Mouse (Mus musculus) frontal cortex, postnatal 10 days (tissue): ENCODE results near the gene Ncstn.
A peak's percentile ranks its signal among the peaks of the same experiment; 100 is the strongest.

Source experiments
- DNase-seq, 2 experiments: peaks; one replicate each; pipeline ENCODE4 v3.0.0; 2022; ENCODE audit warnings: low spot score in 2 of 2, mixed read lengths in 1 of 2

The Ncstn gene

DNA sequence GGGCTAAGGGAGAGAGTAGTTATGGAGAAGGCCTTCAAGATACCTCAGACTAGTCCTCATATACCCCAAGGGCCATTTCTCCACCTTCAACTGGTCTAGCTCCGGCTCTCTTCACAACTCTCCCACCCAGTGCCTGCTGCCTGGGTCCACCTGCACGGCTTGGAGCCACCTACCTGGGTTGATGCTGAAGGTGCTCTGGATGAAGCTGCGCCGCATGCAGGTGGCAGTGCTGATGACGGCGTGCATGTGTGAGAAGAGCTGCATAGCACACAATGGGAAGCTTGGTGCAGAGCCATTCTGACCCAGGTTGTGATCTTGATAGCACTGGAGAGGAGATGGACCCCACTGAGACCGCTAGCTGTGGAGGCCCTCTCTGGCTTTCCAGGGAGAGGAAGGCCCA lies 10.0 kb downstream of the Ncstn start:
- DNase-seq = no peak

DNA sequence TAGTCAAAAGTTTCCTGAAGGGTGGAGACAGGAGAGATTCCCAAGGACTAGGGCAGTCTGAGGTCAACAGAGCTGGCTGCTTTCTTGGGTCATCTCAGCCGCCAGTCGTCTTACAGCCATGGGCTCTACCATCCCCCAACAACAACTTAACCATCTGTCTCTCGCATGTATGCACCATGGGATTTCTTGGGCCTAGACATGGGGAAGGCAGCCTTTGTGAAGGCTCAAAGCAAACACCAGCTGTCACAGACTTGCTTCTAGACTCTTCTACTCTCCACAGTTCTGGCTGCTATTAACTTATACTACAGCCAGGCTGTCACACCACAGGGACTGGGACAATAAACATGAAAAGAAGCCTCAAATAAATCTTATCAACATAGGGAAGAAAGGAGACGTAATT lies 11.0 kb downstream of the Ncstn start:
- DNase-seq = no peak

DNA sequence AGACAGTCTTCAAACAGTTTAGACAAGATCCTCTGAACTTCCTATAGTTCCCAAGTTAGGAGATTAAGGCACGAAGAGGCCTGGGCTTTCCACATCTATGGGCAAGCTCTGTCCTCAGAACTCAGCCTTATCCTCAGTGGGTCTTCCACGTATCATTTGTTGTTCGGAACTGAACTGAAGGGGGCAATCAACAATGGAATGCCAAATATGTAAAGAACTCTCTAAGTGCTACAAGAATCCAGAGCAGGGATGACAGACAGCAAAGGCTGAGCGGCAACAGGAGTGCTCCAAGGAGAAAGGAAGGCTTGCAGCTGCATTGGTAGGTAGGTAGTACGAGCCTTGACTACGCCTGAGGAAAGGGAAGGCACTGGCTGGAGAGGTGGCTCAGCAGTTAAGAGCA lies 12.4 kb downstream of the Ncstn start:
- no peak for DNase-seq

DNA sequence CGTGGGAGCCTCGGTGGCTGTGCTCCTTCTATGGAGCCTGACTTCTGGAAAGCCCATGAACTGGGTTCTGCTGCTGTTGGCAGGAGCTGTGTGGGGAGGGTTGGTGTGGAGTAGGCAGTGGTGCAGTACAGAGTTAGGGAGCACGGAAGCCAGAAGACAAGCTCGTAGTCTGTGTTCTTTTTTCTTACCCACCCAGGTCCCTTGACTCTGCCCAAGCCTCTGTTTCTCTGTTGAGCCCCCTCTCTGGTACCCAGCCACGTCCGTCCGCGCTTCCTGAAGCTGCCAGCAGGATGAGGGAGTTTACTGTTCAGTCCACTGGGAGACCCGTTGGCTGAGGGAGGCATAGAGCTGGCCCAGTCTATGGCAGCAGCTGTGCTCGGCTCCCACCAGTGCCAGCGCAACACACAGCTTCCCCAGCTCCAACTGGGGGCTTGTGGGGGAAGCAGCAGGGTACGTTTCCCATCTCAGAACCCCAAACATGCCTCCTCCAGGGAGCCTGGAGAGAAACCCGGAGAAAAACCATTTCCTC lies 17.9 kb downstream of the Ncstn start:
- DNase-seq = peak; percentile 30 to 32

DNA sequence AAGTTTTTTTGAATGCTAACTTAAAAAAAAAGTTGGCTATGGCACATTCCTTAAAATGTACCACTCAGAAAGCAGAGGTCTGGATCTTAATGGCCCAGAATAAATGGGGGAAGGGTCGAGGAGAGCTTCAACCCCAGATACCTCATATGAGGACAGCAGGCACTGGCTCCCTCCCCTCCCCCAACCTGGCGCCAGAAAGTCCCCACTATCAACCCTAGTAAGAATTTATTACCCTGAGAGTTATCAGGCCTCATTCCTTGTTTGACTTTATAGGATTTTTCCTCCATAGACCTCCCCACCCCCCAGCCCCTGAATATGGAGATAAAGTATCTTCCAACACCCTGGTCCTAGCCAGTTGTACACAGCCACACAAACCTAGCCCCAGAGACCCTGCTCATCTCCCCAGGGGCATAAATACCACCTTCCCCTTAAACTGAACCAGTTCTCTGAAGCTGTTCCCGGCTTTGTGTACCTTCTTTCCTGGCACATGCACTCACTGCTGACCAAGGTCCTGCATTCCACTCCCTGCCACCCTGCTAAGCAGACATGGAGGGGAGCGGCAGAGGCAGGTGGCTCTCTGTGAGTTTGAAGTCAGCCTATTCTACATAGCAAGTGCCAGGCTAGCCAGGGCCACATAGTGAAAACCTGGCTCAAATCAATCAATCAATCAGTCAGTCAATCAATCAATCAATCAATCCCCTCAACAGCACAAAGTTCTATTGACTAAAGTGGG lies 19.1 kb downstream of the Ncstn start:
- DNase-seq = no peak

DNA sequence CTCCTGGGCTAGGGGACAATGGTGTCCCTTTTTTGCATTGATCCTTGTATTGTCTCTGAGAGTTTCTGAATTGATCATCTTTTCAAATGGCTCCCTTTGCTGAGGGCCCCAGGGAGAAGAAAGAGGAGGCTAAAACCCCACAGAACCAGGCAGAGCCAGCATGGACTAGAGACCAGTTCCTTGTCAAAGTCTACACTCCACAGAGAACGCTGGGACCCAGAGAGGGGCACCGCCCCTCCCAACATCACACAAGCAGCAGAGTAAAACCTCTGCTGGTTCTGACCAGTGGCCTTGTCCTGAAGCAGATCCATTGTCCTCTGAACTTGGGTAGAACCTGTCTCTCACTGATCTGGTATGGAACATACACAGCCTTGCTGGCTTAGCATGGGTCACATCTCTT lies 20.5 kb downstream of the Ncstn start:
- no peak for DNase-seq

DNA sequence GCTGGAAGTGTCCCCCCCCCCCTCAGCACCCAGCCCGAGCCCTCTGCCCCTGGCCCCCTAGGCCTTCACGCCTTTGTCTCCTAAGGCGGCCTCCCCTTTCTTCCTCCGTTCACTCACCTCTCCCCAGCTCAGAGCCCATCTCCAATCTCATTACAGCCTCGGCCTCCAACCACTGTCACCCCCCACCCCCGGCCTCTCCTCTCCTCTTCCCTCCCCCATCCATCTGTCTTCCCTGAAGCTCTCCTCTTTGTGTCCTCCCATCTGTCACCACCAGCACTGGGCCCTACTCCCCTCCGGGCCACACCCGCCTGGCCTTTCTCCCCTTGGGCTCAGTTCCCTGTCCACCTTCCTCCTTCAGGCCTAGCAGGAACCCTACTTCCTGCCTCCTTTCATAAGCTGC lies 21.4 kb downstream of the Ncstn start:
- no peak for DNase-seq

DNA sequence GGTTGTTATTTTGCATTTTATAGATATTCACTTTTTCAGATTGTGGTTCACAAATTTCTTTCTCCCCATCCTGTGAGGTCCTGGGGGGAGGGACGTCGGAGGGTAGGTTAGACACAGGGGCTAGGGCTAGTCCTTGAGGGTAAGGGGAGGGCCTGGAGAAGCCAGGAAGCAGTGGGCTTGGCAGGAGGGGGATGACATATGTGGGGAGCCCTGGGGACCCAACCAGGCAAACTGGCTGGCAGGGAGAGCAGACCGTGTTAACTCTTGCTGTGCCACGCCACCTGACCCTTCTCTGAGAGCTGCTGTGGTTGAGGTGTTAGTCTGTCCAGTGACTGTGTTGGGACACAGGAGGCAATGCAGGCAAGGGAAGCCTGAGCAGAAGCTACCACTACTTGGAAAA lies 21.9 kb downstream of the Ncstn start:
- no peak for DNase-seq

DNA sequence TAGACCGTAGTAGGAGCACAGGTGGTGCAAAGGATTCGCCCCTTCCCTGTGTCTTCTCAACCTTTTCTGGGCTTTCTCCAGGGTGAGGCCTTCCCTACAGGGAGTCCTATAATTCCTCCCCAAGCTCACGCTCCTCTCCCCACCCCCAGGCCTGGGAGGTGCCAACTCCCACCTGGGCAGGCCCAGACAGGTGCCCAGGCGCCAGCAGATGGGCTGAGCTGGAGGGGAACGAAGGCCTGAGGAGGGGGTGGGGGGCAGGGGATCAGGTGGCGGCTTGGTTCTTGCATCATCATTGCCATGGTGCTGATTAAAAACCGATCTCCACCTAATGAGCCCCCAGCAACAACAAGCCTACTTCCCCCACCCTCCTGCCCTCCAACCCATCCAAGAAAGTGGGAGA lies 23.7 kb downstream of the Ncstn start:
- no peak for DNase-seq

DNA sequence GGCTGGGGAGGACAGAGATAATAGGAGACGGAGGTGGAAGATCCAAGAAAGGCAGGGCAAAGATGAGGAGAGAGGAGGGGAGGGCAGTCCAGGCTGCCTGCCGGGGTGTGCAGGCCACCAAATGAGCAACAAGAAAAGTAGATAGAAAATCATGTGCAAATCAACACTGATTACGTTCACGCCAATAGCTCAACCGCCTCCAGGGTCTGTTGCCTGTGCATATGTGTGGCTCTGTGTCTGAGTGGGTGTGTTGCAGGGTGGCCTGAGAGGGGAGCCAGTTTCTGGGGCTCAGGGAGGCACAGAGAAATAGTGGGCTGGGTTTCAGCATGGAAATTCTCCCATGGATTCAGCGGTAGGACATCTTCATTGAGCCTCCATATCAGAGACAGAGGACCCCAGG lies 24.3 kb downstream of the Ncstn start:
- no peak for DNase-seq

DNA sequence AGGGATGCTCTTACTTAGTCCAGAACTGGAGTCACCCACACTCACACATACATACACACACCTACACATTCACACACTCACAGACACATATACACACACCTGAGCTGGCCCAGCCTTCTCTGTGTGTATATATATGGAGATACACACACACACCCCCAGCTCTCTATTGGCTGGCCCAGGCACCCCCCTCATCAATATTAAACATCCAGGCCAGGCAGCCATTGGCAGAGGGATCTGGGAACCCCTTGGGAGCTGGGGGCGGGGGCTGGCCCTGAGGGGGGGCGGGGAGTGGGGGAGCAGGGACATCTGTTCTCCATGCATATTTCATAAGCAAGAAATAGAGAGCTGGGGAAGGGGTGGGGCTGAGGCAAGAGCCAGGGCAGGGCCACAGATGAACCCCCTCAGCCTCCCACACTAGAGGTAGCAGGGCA lies 25.1 kb downstream of the Ncstn start, which contains the start of gene Nhlh1:
Gene Nhlh1, minus strand, starts transcription at position 83 of the 431 bp plus-strand sequence.
- no peak for DNase-seq

DNA sequence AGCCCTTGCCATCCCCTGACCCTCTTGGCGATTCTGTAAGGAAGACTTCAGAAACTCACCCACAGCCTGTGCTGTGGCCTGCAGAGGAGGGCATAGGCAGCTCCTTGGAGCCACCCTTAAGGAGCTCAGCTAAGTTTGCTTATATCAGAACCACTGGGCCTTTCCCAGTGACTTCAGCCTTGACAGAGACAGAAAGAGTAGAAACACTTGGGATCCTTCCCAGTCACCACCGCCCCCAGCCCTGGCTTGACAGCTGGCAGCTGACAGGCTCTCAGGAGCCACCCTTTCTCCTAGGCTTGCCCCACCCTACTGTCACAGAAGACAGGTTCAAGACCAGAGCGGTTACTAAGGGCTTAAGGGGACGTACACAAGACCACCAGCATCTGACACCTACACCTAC lies 26.3 kb downstream of the Ncstn start:
- DNase-seq = no peak

DNA sequence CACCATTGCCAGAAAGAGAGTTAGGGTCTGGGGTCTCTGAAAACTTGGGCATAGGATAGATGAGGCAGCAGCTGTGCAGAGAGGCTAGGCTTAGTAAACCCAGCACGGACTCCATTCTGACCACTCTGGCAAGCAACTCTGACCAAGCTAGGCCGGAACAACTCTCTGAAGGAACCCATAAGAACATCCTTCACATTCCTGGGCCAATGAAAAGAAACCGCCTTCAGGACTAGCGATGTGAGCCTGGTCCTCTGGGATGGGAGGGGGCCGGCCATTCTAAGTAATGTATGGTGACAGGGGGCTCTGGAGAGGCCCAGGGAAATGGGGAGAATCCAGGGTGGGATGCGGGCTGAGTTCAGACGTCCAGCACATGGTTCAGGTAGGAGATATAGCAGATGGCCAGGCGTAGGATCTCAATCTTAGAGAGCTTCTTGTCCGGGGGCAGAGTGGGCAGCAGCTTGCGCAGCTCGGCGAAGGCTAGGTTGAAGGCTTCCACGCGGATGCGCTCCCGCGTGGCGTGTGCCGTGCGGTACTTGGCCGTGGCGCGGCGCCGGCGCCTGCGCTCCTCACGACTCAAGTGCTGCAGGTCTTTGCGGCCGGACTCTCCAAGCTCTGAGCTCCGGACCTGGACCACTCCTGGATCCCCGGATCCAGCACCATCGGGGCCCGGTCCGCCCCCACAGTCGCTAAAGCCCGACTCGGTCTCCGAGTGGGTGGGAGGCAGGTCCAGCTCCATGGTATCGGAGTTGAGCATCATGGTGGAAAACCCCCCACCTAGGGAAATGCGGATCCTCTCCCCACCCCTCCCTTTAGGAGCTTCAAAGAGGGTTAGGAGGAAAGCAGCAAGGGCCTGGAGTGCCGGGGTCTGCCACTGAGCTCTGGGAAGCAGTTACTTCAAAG lies 28.8 kb downstream of the Ncstn start:
- no peak for DNase-seq

DNA sequence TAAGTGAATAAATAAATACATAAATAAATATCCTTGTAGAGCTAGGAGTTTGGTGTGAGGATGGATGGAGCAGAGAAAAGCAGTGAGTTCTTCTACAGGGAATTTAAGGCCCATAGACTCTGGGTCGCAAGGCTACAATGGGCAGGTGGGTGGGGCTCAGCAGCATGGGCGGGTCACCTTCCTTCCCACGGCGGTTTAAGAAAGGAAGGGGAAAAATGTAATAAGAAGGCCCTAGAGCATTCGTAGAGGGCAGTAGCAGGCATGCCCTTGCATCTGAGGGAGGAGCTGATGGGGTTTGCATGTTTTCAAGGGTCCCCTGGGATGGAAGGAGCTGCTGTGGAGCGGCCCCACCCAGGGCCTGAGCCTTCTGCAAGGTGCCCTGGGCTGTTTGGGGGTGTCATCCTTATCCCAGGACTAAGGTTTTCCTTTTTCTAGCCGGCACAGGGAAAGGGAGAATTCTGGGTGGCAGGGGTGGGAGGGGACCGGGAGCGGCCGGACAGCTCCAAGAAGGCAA lies 29.8 kb downstream of the Ncstn start:
- no peak for DNase-seq

DNA sequence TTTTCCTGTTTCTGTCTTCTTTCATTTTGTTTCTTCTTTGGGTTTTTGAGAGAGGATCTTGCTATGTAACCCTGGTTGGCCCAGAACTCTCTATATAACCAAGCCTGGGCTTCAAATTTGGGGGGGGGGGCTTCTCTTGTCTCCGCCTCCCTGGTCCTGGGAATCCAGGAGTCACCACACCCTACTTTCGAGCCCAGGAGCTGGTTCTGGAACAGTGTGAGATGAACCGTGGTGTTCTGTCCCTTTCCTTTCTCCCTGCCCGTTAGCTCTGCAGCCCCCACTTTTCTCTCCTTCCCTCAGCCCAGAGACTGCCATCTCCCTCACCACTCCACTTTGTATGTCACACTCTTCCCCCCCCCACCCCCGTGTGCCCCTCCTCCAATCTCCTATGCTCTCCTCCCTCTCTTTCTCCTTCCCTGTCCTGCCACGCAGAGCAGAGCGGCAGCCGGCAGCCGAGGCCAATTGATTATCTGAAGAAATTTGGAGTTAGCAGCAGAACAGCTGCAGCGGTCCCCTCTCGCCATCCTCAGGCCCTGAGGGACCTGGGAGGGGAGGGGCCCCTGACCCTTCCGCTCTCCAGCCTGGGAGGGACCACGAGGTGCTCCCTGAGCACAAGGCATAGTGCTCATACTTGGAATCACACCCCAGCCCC lies 33.3 kb downstream of the Ncstn start:
- no peak for DNase-seq

DNA sequence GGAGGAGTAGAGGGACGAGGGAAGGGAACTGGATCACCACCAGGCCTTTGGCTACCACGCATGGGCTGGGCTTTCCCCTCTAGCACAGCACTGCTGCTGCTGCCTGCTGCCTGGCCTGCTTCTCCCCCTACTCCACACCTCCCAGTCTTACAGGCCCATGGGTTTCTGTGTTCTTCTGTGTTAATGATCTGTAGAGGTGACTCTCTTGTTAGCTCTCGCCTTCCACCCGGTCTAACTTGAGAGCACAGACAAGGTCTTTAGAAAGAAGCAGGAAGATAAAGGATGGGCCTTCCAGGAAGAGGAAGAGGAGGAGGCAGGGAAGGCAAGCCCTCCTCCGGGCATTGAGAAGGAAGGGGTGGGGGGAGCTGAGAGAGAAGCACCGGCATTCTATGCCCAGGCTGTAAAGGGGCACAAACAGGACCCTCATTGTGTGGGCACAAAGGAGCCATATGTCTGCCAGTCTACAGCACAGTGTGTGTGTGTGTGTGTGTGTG lies 34.3 kb downstream of the Ncstn start:
- DNase-seq = no peak

DNA sequence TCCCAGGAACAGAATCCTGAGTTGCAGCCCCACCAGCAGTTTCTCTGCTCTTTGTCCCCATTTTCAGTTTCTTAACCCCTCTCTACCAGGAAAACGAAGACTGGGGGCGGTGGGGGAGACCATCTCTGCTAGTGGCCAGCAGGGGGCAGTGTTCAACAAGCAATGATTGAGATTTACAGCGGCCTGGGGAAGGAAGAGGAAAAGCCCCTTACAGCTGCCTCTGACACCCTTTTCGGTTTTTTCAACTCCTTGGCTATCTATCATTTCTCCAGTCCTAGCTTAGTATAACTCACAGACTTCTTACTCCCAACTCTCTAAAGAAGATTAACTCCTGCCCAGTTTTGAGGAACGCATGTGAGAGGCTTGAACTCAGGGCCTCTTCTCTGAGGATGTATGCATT lies 35.7 kb downstream of the Ncstn start:
- DNase-seq = peak in 1 of 2 experiments; percentile 63

DNA sequence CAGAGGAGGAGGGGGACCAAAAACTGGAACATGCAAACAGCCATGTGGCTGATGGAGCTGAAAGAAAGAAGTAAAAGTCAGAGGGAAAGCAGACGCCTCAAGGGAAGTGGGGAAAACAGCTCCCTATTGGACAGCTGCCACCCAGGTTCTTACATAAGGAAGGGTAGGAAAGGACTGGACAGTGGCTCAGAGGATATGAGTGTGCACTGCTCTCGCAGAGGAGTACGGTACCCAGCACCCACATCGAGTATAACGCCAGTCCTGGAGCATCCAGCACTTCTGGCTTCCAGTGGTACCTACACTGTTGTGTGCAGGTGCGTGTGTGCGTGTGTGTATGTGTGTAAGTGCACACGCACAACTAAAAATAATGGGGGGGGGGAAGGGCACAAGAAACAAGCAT lies 36.2 kb downstream of the Ncstn start:
- DNase-seq = no peak

DNA sequence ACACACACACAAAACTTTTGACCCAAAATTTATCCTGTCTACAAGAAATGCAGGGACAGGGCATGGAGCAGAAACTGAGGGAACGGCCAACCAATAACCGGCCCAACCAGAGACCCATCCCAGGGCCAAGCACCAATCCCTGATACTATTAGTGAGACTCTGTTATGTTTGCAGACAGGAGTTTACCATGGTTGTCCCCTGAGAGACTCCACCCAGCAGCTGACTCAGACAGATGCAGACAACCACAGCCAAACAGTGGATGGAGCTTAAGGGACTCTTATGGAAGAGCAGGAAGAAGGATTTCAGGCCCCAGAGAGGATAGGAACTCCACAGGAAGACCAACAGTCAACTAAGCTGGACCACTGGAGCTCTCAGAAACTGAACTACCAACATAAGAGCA lies 52.7 kb downstream of the Ncstn start:
- DNase-seq = no peak

DNA sequence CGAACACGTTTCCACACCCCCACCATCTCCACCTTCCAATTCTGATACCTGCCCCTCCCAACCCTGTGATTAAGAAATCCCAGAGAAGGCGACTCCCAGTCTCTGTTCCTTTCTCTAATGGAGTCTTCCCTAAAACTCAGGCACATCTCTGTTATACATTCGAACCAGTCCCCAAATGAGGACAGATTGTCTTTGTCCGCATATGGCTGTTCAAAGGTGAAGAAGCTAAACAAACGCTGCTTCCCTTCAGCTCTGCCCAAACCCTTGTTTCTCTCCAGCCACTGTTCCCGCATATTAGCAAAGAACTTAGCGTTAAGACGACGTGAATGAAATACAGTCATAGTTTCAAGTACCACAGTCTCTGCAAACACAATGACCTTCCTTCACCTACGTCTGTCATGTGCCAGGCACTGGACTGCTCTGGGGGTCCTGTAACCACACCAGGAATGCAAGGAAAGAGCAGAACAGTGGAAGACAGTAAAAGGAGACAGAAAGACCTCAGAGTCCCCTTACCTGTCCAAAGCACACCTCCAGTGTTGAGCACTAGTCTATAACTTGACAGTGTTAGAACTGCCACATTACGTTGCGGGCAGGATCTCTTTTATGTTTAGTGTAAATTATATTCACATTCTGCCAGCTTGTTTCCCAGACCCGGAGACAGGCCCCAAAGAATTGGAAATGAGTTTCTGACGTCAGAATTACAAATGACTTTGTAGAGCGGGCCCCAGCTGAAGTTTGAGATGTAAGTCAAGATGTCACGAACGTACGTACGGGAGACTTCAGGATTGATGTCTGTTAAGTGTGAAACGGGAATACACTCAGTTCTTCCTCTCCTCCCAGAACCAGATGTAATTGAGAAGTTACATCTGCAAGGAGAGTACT lies 54.0 kb downstream of the Ncstn start, which contains the start of gene Vangl2:
Gene Vangl2, minus strand, starts transcription at position 51 of the 882 bp plus-strand sequence.
- DNase-seq = no peak

DNA sequence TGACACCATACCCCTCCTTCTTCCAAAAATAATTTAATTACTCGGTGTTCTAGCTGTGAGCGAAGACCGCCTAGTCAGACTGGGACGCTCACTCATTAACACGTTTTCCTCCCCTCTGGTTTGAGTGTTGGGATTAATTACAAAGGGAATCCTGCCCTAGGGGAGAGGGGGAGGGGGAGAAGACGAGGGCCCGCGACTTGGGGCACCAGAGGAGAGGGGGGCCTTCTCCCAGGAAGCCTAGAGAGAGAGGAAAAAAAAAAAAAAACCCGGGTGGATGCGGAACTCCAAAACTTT lies 54.8 kb downstream of the Ncstn start:
- no peak for DNase-seq
